In the genomic region with DNA sequence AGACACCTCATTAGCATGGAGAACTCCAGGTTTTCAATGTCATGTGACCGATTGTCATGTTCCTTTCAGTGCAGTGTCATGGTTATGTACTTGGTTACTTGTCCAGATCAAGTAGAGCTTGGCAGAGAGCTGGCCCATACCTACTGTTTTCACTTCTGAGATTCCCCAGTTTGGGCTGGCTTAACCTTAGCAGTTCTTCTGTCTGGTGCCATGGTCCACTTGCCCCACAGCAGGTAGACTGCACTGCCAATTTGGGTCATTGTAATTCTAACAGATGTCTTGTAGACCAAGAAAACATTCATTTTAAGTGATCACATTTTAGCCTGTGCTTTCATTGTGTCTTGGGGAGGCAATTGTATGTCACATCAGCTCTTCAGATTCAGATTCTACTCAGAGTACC, we compare ENCODE assay signal across 20 mouse cellular contexts.
DNase-seq lines count a peak whose midpoint lies in the region.
"Had no signal": no experiment of that assay in that cellular context is flagged by ENCODE, and none has a peak within 500 bp of the region (broad histone marks: within the 10 kb centered on the region; RNA-seq: fewer than 3 reads in every experiment).

No protein-coding gene starts in this region.

- no peaks in the 10 kb centered on the region for H3K4me1 ChIP-seq in embryonic facial prominence, embryonic 10.5 days
- H3K4me1 ChIP-seq: embryonic facial prominence, embryonic 12.5 days; forebrain, embryonic 13.5 days; forebrain, embryonic 15.5 days had no signal

- H3K4me3 ChIP-seq in embryonic facial prominence, embryonic 10.5 days = no peak overlapping the region
- H3K4me3 ChIP-seq: embryonic facial prominence, embryonic 12.5 days; forebrain, embryonic 13.5 days; forebrain, embryonic 15.5 days had no signal

- DNase-seq in cerebellum, adult 11-12 months = peak; percentile 14
- no peak for DNase-seq in cerebellum, adult 11 months
- peak; percentile 4 for DNase-seq in cerebellum, adult 8-10 months
- no peak for DNase-seq in cerebellum, postnatal 4 days (ENCODE audit: low spot score in 2 of 2)
- DNase-seq in cerebellum, postnatal 10 days = peak; percentile 25 to 56
- DNase-seq in cerebellum, postnatal 25 days = peak; percentile 17 to 24
- no peak for DNase-seq in thymus, postnatal 4 days
- no peak for DNase-seq in embryonic facial prominence, embryonic 10.5 days (ENCODE audit: low spot score)
- DNase-seq: adrenal gland, adult 8-10 months; adrenal gland, postnatal 14 days; adrenal gland, postnatal 36 days; B cell, adult 2 months; embryo, embryonic 11 days; forebrain, postnatal 0 days had no signal

- H3K9me3 ChIP-seq in embryonic facial prominence, embryonic 10.5 days = no peaks in the 10 kb centered on the region
- H3K9me3 ChIP-seq: embryonic facial prominence, embryonic 12.5 days; forebrain, embryonic 13.5 days; forebrain, embryonic 15.5 days; G1E had no signal

- no peaks in the 10 kb centered on the region for H3K36me3 ChIP-seq in embryonic facial prominence, embryonic 10.5 days (replicated peaks)
- H3K36me3 ChIP-seq: embryonic facial prominence, embryonic 12.5 days; forebrain, embryonic 15.5 days; G1E had no signal

- H3K27ac ChIP-seq in embryonic facial prominence, embryonic 10.5 days (replicated peaks) = no peak overlapping the region
- H3K27ac ChIP-seq: embryonic facial prominence, embryonic 12.5 days; forebrain, embryonic 13.5 days; forebrain, embryonic 15.5 days had no signal

- no peaks in the 10 kb centered on the region for H3K27me3 ChIP-seq in embryonic facial prominence, embryonic 10.5 days (replicated peaks; ENCODE audit: low read depth, poor library complexity, severe bottlenecking)
- H3K27me3 ChIP-seq: CH12.LX; embryonic facial prominence, embryonic 12.5 days; forebrain, embryonic 13.5 days; forebrain, embryonic 15.5 days; Patski had no signal

- 83% methylated on average over 1 of the region's 1 CpGs for WGBS in embryonic facial prominence, embryonic 10.5 days

Comparison
In these comparisons a context has a peak if more than half of its experiments do, and no peak if none do; other contexts are left out.
1. DNase-seq: peak in cerebellum, adult 11-12 months (single experiment), cerebellum, adult 8-10 months (single experiment), cerebellum, postnatal 10 days (2 of 2) and cerebellum, postnatal 25 days (2 of 2); none in cerebellum, adult 11 months (single experiment), cerebellum, postnatal 4 days (0 of 2), thymus, postnatal 4 days (single experiment) and embryonic facial prominence, embryonic 10.5 days (single experiment).